Mouse (Mus musculus) limb, embryonic 11.5 days (tissue): ENCODE results near the gene Kcnma1. TPM values are rescaled to one million over a fixed set of nuclear protein-coding genes. Genes with fewer than 3 reads are reported as not detected.

Source experiments
- ATAC-seq: fragments of 200-750 bp; cut with Nextera tagmentation; 2 replicates; pipeline ENCODE4 v1.8.0; 2017; ENCODE audit warnings: low read depth; ENCODE audit not compliant: insufficient number of reproducible peaks, low FRiP score, low TSS enrichment
- DNase-seq: peaks from one replicate; pipeline ENCODE4 v3.0.0-alpha.2; 2015; ENCODE audit warnings: low spot score
- H3K27ac ChIP-seq: fragments of 300-500 bp; sonication (generic); replicated peaks from 2 replicates; pipeline ENCODE4 v1.5.1; 2014; ENCODE audit warnings: low read depth, mild to moderate bottlenecking, low read length
- H3K27me3 ChIP-seq: fragments of 300-500 bp; sonication (generic); 2 replicates; pipeline ENCODE4 v1.6.1; 2014; ENCODE audit warnings: mild to moderate bottlenecking, low read length, mixed read lengths; ENCODE audit not compliant: control insufficient read depth, insufficient read depth
- H3K36me3 ChIP-seq: fragments of 300-500 bp; sonication (generic); 2 replicates; pipeline ENCODE4 v1.6.1; 2014; ENCODE audit warnings: mild to moderate bottlenecking, low read length, moderate library complexity, mixed read lengths; ENCODE audit not compliant: control insufficient read depth, insufficient read depth
- H3K4me1 ChIP-seq: fragments of 300-500 bp; sonication (generic); 2 replicates; pipeline ENCODE4 v1.6.1; 2014; ENCODE audit warnings: low read length, mixed read lengths; ENCODE audit not compliant: control insufficient read depth, insufficient read depth
- H3K4me2 ChIP-seq: fragments of 300-500 bp; sonication (generic); 2 replicates; pipeline ENCODE4 v1.6.1; 2014; ENCODE audit warnings: low read depth, mild to moderate bottlenecking, moderate library complexity; ENCODE audit not compliant: severe bottlenecking
- H3K4me3 ChIP-seq: fragments of 300-500 bp; sonication (generic); 2 replicates; pipeline ENCODE4 v1.5.1; 2014; ENCODE audit warnings: low read depth, low read length
- H3K9ac ChIP-seq: fragments of 300-500 bp; sonication (generic); 2 replicates; pipeline ENCODE4 v1.6.1; 2014; ENCODE audit warnings: mild to moderate bottlenecking, low read length
- H3K9me3 ChIP-seq: fragments of 300-500 bp; sonication (generic); 2 replicates; pipeline ENCODE4 v1.6.1; 2016; ENCODE audit warnings: low read length; ENCODE audit not compliant: control insufficient read depth
- WGBS: fragments of 180-500 bp; shearing (Covaris S2); extraction: QIAGEN DNeasy Blood & Tissue Kit; methylation state at CpG from one replicate; pipeline ENCODE4 v1.1.7; 2014; 5-methylcytosine and 5-hydroxymethylcytosine counted together
- polyA plus RNA-seq: library from polyadenylated mRNA; unstranded; fragments of >200 nt; fragmentation: Nextera tagmentation; extraction: Ambion mirVana; gene quantifications from 2 replicates; pipeline ENCODE4 v1.2.1, GENCODE M21; 2014

The Kcnma1 gene
- polyA plus RNA-seq, 1 experiment from 2014 or later = 0.80 TPM

- H3K4me2 ChIP-seq = no peak overlapping the region
- DNase-seq = no peak
- no peak overlapping the region for H3K4me3 ChIP-seq
- no peak for ATAC-seq
- H3K27me3 ChIP-seq = no peaks in the 10 kb centered on the region
- WGBS = 36% methylated on average over 10 of the region's 10 CpGs
- H3K9ac ChIP-seq = no peak overlapping the region
- no peaks in the 10 kb centered on the region for H3K9me3 ChIP-seq
- no peaks in the 10 kb centered on the region for H3K4me1 ChIP-seq
- H3K36me3 ChIP-seq = no peaks in the 10 kb centered on the region
- H3K27ac ChIP-seq = no peak overlapping the region
Measured at GRCm38 (mm10) chr14:23835387-23836111, 178.7 kb downstream of the Kcnma1 start.

GRCm38 (mm10) chr14:23831284-23831683, 183.0 kb downstream of the Kcnma1 start:
- Histone ChIP-seq H3K9me3 (no peaks in the 10 kb centered on the region), H3K27me3 (no peaks in the 10 kb centered on the region), H3K4me2 (no peak overlapping the region), H3K36me3 (no peaks in the 10 kb centered on the region), H3K4me1 (no peaks in the 10 kb centered on the region), H3K27ac (no peak overlapping the region), H3K4me3 (no peak overlapping the region), H3K9ac (no peak overlapping the region)
- ATAC-seq (no peak), DNase-seq (no peak)
- 68% methylated on average over 5 of the region's 5 CpGs for WGBS

- no peak overlapping the region for H3K27ac ChIP-seq
- no peaks in the 10 kb centered on the region for H3K9me3 ChIP-seq
- 37% methylated on average over 4 of the region's 4 CpGs for WGBS
- no peaks in the 10 kb centered on the region for H3K27me3 ChIP-seq
- ATAC-seq = no peak
- H3K36me3 ChIP-seq = no peaks in the 10 kb centered on the region
- no peak for DNase-seq
- no peak overlapping the region for H3K9ac ChIP-seq
- H3K4me1 ChIP-seq = no peaks in the 10 kb centered on the region
- H3K4me2 ChIP-seq = no peak overlapping the region
- H3K4me3 ChIP-seq = no peak overlapping the region
Measured at GRCm38 (mm10) chr14:23830316-23830715, 184.0 kb downstream of the Kcnma1 start.

DNA sequence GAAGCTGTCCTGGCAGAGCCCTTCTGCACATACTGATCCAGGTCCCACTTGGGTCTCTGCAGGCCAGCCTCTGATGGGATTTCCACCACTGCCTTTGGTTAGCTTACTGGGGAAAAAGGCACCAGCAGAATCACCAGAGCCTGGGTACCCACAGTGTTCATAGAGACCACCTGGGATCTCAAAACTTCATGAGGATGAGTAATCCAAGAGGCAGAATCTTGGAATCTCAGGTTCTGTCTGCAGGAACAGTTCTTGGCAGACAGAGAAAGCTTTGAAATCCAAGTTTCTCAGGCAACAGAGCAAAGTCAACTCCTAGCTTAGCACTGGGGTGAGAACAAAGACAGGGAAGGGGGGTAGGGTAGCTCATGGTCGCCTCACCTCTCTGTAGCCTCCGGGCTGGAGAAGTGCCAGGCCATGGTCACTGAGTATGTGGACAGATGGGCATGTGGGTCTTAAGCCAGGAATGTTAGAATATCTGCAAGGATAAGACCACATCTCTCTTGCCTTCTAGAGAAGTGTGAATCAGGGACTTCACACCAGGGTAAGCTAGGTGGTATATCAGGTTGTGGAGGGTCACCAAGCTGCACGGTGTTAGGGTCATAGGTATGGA, 185.5 kb downstream of the Kcnma1 start:
- no peaks in the 10 kb centered on the region for H3K9me3 ChIP-seq
- no peak for DNase-seq
- H3K4me1 ChIP-seq = no peaks in the 10 kb centered on the region
- no peak overlapping the region for H3K4me3 ChIP-seq
- no peak for ATAC-seq
- no peak overlapping the region for H3K4me2 ChIP-seq
- H3K27ac ChIP-seq = no peak overlapping the region
- H3K9ac ChIP-seq = no peak overlapping the region
- no peaks in the 10 kb centered on the region for H3K36me3 ChIP-seq
- WGBS = 88% methylated on average over 3 of the region's 3 CpGs
- H3K27me3 ChIP-seq = no peaks in the 10 kb centered on the region

- ATAC-seq (no peak), DNase-seq (no peak)
- no peaks in the 10 kb centered on the region for H3K36me3 ChIP-seq
- H3K9ac ChIP-seq = no peak overlapping the region
- H3K4me1 ChIP-seq = no peaks in the 10 kb centered on the region
- H3K4me2 ChIP-seq = no peak overlapping the region
- no peaks in the 10 kb centered on the region for H3K9me3 ChIP-seq
- H3K4me3 ChIP-seq = no peak overlapping the region
- WGBS = 93% methylated on average over 2 of the region's 2 CpGs
- H3K27ac ChIP-seq = no peak overlapping the region
- no peaks in the 10 kb centered on the region for H3K27me3 ChIP-seq
Measured at GRCm38 (mm10) chr14:23824937-23825336, 189.4 kb downstream of the Kcnma1 start.

- no peak overlapping the region for H3K4me2 ChIP-seq
- ATAC-seq (no peak), DNase-seq (no peak)
- WGBS = 63% methylated on average over 4 of the region's 4 CpGs
- no peaks in the 10 kb centered on the region for H3K27me3 ChIP-seq
- H3K4me1 ChIP-seq = no peaks in the 10 kb centered on the region
- H3K27ac ChIP-seq = no peak overlapping the region
- H3K36me3 ChIP-seq = no peaks in the 10 kb centered on the region
- H3K9me3 ChIP-seq = no peaks in the 10 kb centered on the region
- H3K9ac ChIP-seq = no peak overlapping the region
- no peak overlapping the region for H3K4me3 ChIP-seq
Measured at GRCm38 (mm10) chr14:23824267-23824666, 190.0 kb downstream of the Kcnma1 start.

- H3K27ac ChIP-seq = no peak overlapping the region
- DNase-seq (no peak), ATAC-seq (no peak)
- H3K9me3 ChIP-seq = no peaks in the 10 kb centered on the region
- H3K4me3 ChIP-seq = no peak overlapping the region
- H3K9ac ChIP-seq = no peak overlapping the region
- H3K4me1 ChIP-seq = no peaks in the 10 kb centered on the region
- H3K4me2 ChIP-seq = no peak overlapping the region
- no peaks in the 10 kb centered on the region for H3K27me3 ChIP-seq
- WGBS = 93% methylated on average over 3 of the region's 3 CpGs
- no peaks in the 10 kb centered on the region for H3K36me3 ChIP-seq
Measured at GRCm38 (mm10) chr14:23817585-23817984, 196.7 kb downstream of the Kcnma1 start.

GRCm38 (mm10) chr14:23810081-23810480, 204.2 kb downstream of the Kcnma1 start:
- no peak overlapping the region for H3K4me3 ChIP-seq
- no peak for ATAC-seq
- 50% methylated on average over 1 of the region's 1 CpGs for WGBS

More at GRCm38 (mm10) chr14:23810081-23810480, 204.2 kb downstream of the Kcnma1 start:
- no peak overlapping the region for H3K27ac ChIP-seq
- no peaks in the 10 kb centered on the region for H3K4me1 ChIP-seq
- H3K27me3 ChIP-seq = no peaks in the 10 kb centered on the region
- H3K4me2 ChIP-seq = no peak overlapping the region
- DNase-seq = no peak
- H3K36me3 ChIP-seq = no peaks in the 10 kb centered on the region
- no peak overlapping the region for H3K9ac ChIP-seq
- H3K9me3 ChIP-seq = no peaks in the 10 kb centered on the region
